Mouse (Mus musculus): ENCODE results near the gene Rab24.

DNA sequence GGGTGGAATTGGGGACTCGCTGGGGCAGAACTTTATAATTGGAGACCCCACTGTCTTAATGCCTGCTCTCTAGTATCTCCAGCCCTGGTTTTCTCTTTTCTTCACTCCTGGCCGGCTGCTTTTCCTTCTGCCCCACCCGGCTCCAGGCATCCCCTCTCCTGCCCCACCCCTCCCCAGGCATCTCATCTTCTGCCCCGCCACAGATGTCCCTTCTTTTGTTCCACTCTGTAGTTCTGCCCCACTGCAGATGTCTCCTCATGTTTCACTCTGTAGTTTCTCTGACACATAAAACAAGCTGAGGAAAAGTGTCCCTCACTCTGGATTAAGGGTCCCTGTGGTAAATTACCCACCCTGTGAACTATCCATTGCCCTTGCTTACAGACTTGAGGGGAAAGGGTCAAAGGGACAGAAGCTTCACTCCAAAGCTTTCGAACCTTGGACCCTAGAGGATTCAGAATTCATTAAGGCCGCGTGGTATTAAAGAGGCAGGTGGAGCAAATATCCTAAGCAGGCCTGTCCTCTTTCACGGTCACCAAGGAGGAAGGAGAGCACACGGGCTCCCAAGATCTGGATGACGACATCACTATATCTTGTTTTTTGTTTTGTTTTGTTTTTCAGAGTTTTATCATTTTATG is 15.7 kb upstream of the Rab24 start:
- TF ChIP-seq CTCF (IDR thresholded peaks at IDR 0.05; ENCODE audit: low read depth) (no peak), EP300 (optimal IDR thresholded peaks at IDR 0.05) (no peak)
